Mouse (Mus musculus) left cerebral cortex, postnatal 25 days (tissue): Measurements from ENCODE around the gene Nsmf. TPM values are rescaled to one million over a fixed set of nuclear protein-coding genes. Genes with fewer than 3 reads are reported as not detected.

Experiments used
- DNase-seq, 2 experiments: peaks; one replicate each; pipeline ENCODE4 v3.0.0; 2022; ENCODE audit warnings: low spot score in 2 of 2, mixed read lengths in 1 of 2
- intact Hi-C: fragments of 180-260 bp; cut with DNase I; formaldehyde crosslinking; loops from one replicate; pipeline ENCODE4 v1.15.1; 2025
- microRNA-seq, 2 experiments: library from miRNA; unstranded; fragments of <30 nt; microRNA quantifications; one replicate each; pipeline ENCODE4 v1.2.0; 2022
- total RNA-seq, 2 experiments: library from RNA; stranded (reverse); gene quantifications; 2 replicates each; pipeline ENCODE4 v1.2.3; 2021

Gene Nsmf
- total RNA-seq, 2 experiments from 2014 or later: 472 to 481 TPM

DNA sequence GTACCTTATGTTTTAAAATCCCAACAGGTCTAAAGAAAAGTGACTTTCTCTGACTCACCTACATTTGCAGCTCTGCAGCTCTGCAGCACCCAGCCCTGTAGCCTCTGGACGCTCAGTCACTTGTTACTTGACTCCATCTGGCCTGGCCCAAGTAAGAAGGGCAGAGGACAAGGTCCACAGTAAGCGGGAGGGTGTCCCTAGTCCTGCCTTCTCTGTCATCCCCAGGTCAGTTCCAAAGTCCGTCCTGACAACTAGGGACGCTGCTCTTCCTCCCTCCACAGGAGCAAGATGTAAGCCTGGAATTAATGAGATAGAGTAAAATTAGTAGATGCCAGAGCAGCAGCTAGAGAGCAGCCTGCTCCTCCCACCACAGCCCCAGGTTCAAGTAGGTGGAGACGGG is 25.9 kb downstream of the Nsmf start, which contains the start of gene Entpd8:
TSS of gene Entpd8 (plus strand) at position 229 of the 400 bp plus-strand sequence.
- no peak for DNase-seq
- intact Hi-C loops: no loop called here

DNA sequence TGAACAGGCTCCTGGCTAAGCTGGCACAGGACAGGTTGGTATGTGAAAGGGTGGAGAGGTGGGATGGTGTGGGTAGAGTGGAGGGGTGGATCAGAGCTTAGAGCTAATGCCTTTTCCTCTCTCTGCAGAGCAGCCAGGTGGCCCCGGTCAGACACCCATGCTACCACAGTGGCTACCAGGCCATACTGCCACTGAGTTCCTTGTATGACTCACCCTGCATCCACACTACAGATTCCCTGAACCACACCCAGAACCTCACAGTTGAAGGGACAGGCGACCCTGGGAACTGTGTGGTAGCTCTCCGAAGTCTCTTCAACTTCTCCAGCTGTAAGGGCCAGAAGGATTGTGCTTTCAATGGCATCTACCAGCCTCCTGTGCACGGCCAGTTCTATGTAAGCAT is 29.5 kb downstream of the Nsmf start:
- DNase-seq: no peak
- intact Hi-C loops: no loop called here

DNA sequence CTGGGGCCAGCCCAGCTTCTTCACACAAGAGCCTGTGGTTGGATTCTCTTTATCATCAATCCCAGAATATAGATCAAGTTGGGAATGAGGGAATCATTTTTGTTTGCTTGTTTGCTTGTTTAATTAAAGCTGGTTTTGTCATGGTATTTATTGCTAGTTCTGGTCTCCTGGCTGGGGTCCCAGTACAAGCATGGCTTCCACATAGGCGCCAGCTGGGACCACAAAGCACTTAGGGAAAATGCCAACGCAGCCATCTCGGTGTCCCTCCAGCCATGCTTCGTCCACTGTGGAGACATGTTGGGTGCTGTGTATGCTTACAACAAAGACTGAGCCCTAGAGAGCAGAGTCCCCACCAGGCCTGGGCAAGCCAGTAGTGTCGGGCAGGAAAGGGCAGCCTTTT is 31.4 kb downstream of the Nsmf start:
- intact Hi-C loops: no loop called here
- DNase-seq: no peak

GRCm38 (mm10) chr2:25087842-25088241 is 33.7 kb downstream of the Nsmf start:
- intact Hi-C loops: no loop called here
- no peak for DNase-seq

DNA sequence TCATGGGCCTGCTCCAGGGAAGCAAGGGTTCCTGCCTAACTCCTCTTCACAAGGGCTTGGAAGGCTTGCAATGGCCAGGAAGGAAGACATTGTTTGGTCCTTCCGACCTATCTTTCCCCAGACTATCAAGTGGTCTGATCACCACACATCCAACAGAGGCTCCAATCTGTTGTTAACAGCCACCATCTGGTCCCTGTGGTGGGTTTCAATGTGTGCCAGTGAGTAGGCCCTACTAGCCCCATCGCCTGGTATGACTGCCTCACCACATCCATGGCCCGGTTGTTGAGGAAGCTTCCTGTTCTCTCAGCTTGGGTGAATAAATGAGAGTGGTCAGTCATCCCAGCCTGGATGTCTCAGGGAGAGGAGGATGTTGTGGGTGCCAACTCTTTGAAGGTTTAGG is 34.5 kb downstream of the Nsmf start:
- DNase-seq: no peak
- intact Hi-C loops: no loop called here

GRCm38 (mm10) chr2:25094785-25095108 is 40.6 kb downstream of the Nsmf start:
- no peak for DNase-seq
- intact Hi-C loops: loop anchor here (5.0 kb wide), 2 partner anchors 48 to 63 kb away; no protein-coding TSS in a partner anchor

GRCm38 (mm10) chr2:25095109-25095850 is 41.1 kb downstream of the Nsmf start, which contains the start of gene Noxa1:
Noxa1 (minus strand) TSS chr2:25095149.
- DNase-seq: no peak
- intact Hi-C loops: loop anchor here (5.0 kb wide), 2 partner anchors 47 to 62 kb away; no protein-coding TSS in a partner anchor

DNA sequence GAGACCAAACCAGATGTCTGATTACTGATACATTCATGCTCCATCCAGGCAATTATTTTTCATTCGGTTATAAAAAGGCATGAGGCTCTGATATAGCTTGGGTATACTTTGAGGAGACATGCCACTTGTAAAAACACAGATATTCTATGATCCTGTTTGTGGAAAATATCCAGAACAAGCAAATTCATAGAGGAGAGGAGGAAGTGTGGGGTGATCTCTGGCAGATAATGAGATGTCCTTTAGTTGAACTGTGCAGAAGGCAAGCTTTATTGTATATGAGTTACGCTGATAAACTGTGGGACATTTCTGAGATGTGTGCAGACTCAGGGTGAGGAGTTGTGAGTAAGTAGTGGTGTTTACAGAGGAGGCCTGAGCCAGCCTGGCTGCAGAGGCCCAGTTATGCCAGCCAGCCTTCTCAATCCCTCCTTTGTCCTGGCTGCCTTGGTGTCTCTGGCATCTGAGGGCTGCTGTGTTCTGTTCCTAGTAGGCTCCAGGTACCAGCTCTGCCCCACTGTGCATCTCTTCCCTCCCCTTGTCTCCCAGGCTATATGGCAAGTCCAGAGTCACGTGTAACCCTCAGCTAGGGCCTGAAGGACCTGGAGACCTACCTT is 44.0 kb downstream of the Nsmf start:
- peak; percentile 8 to 18 for DNase-seq
- intact Hi-C loops: loop anchor here (2.0 to 5.0 kb wide), 3 partner anchors 44 to 87 kb away; no protein-coding TSS in a partner anchor

GRCm38 (mm10) chr2:25098956-25099355 is 44.8 kb downstream of the Nsmf start:
- intact Hi-C loops: loop anchor here (2.0 to 5.0 kb wide), 3 partner anchors 43 to 86 kb away; no protein-coding TSS in a partner anchor
- peak; percentile 12 to 20 for DNase-seq

DNA sequence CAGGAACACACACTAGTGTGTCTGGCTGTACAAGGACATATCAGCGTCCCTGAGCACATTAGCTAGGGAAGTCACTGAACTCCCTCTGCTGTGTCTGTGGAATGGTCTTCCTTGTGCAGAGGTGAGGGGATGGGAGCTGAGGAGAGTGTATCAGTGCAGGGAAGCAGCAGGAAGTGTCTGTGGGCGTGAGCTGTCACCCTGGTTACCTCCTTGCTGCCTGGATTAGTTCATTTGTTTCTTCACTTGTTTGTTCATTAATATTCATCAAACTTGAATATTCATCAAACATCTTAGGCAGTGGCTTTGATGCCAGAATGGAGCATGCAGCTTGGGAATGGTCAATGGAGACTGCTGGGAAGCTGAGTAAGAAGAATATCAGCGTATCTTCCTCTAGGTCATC is 45.5 kb downstream of the Nsmf start:
- intact Hi-C loops: loop anchor here (2.0 to 5.0 kb wide), 3 partner anchors 43 to 85 kb away; no protein-coding TSS in a partner anchor
- no peak for DNase-seq

GRCm38 (mm10) chr2:25104122-25104521 is 50.0 kb downstream of the Nsmf start:
- intact Hi-C loops: no loop called here
- DNase-seq: peak in 1 of 2 experiments; percentile 28

DNA sequence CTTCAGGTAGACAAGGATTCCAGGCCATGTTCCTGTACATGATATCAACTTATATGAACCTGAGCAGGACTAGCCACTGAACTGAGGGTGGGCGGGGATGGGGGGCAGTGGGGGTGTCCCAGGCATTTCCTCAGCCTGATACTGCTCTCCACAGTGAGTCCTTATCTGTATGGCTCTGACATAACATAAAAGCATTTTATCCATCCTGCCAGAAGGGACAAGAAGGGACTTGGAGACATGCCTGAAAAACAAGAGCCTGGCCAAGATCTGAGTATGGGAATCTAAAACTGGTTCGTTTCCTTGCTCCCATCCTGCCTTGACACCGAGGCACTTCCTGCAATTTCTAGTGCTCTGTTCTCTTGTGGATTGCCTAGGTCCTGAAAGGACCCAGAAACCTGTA is 51.9 kb downstream of the Nsmf start:
- intact Hi-C loops: no loop called here
- DNase-seq: no peak

DNA sequence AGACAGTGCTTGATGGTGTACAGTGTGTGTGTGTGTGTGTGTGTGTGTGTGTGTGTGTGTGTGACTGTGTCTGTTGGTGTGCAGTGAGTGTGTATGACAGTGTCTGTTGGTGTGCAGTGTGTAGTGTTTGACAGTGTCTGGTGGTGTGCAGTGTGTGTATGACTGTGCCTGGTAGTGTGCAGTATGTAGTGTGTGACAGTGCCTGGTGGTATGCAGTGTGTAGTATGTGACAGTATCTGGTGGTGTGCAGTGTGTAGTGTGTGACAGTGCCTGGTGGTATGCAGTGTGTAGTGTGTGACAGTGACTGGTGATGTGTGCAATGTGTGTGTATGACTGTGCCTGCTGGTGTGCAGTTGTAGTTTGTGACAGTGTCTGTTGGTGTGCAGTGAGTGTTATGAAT is 55.3 kb downstream of the Nsmf start:
- no peak for DNase-seq
- intact Hi-C loops: no loop called here

- intact Hi-C loops: no loop called here
- no peak for DNase-seq
Observed at GRCm38 (mm10) chr2:25110505-25111183, 56.5 kb downstream of the Nsmf start.

DNA sequence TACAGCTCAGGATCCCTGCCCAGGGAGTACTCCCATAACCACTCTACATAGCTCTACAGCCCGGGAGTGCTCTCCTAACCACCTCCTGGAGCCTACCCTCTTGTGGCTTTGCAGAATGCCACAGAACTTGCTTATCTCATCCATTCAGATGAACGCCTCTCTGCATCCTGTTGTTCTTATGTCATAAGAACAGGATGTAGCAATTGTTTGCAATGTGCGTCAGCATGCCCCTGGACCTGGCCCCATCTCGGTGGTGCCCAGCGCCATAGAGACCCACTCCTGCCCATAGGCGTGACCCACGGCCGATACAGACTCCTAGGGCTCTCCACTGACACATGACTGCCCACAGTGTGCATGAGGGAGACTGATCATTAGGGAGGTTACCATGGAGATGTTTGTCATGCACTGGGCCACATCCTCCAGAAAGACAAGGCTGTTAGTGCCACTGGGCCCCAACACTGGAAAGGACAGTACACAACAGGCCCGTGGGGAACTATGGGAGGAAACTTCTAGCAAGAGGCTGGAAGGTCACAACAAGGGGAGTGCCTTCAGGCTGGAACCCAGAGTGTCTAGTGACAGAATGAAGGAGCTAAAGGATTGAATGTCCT is 57.1 kb downstream of the Nsmf start:
- intact Hi-C loops: no loop called here
- no peak for DNase-seq

Small RNA genes within 50 kb of the gene (microRNA-seq; reads per million reads assigned to microRNA genes)
- gene Gm24328 (0 reads per million in 2 experiments), gene Mir7664 (0 to 2.0 reads per million in 2 experiments)

Other genes with a start within 250 kb of the Nsmf start
- 10 to 100 TPM; 52.2 to 56.3 TPM for gene Ehmt1, start 134.7 kb upstream of the Nsmf start, total RNA-seq
- gene Arrdc1, start 119.1 kb upstream of the Nsmf start, total RNA-seq: 10 to 100 TPM; 12.8 to 15.5 TPM
- 10 to 100 TPM; 36.8 to 39.4 TPM for gene Zmynd19, start 104.6 kb upstream of the Nsmf start, total RNA-seq
- gene Dph7, start 92.0 kb upstream of the Nsmf start, total RNA-seq: 10 to 100 TPM; 27.5 to 33.5 TPM
- 10 to 100 TPM; 72.5 to 79.4 TPM for gene Mrpl41, start 79.3 kb upstream of the Nsmf start, total RNA-seq
- 10 to 100 TPM; 14.6 to 17.5 TPM for gene Pnpla7, start 78.3 kb upstream of the Nsmf start, total RNA-seq
- not detected for gene Entpd8, start 25.9 kb downstream of the Nsmf start, total RNA-seq
- not detected for gene Noxa1, start 40.8 kb downstream of the Nsmf start, total RNA-seq
- gene Nrarp, start 126.4 kb downstream of the Nsmf start, total RNA-seq: 10 to 100 TPM; 21.7 to 30.7 TPM
- gene Tor4a, start 142.5 kb downstream of the Nsmf start, total RNA-seq: 1 to 10 TPM; 1.9 to 2.3 TPM
- 10 to 100 TPM; 50.8 to 51.8 TPM for gene Nelfb, start 157.1 kb downstream of the Nsmf start, total RNA-seq
- under 1 TPM in 1 of 2 experiments, not detected in 1; 0.23 TPM for gene Stpg3, start 160.3 kb downstream of the Nsmf start, total RNA-seq
- not detected for gene Fam166a, start 164.4 kb downstream of the Nsmf start, total RNA-seq
- gene Tubb4b, start 170.3 kb downstream of the Nsmf start, total RNA-seq: 100 to 1,000 TPM; 376 to 398 TPM
- gene Slc34a3, start 180.0 kb downstream of the Nsmf start, total RNA-seq: not detected
- not detected for gene Rnf224, start 182.4 kb downstream of the Nsmf start, total RNA-seq
- gene Rnf208, start 187.9 kb downstream of the Nsmf start, total RNA-seq: 100 to 1,000 TPM; 243 to 256 TPM
- gene Cysrt1, start 188.1 kb downstream of the Nsmf start, total RNA-seq: not detected
- gene AL732309.1, start 192.5 kb downstream of the Nsmf start, total RNA-seq: 1 to 10 TPM; 1.6 to 2.9 TPM
- gene Tmem203, start 201.1 kb downstream of the Nsmf start, total RNA-seq: 10 to 100 TPM; 32.8 to 37.3 TPM
- gene Tprn, start 208.3 kb downstream of the Nsmf start, total RNA-seq: 10 to 100 TPM; 14.4 to 15.5 TPM
- gene Ssna1, start 218.1 kb downstream of the Nsmf start, total RNA-seq: 10 to 100 TPM; 67.2 to 69.6 TPM
- 10 to 100 TPM; 73.0 to 77.2 TPM for gene Anapc2, start 218.1 kb downstream of the Nsmf start, total RNA-seq
- not detected for gene Tmem210, start 233.8 kb downstream of the Nsmf start, total RNA-seq
- gene Lrrc26, start 235.6 kb downstream of the Nsmf start, total RNA-seq: not detected